Mouse (Mus musculus): ENCODE results near the gene Meiob. TPM values are rescaled to one million over a fixed set of nuclear protein-coding genes. Genes with fewer than 3 reads are reported as not detected.

Meiob gene
- polyA plus RNA-seq, 1 experiment from 2014 or later, result 0.11 TPM

- Histone ChIP-seq H3K4me3 (ENCODE audit: low read length) (no peak overlapping the region), H3K9me3 (ENCODE audit: low read length) (no peaks in the 10 kb centered on the region), H3K27me3 (ENCODE audit: insufficient read depth, low read length) (no peaks in the 10 kb centered on the region), H3K9ac (replicated peaks; ENCODE audit: low read length) (no peak overlapping the region), H3K36me3 (ENCODE audit: insufficient read depth, low read length) (peaks cover 22% of the 10 kb centered on the region), H3K4me2 (replicated peaks; ENCODE audit: low read depth, low read length) (no peak overlapping the region), H3K4me1 (ENCODE audit: insufficient read depth, low read length) (no peaks in the 10 kb centered on the region), H3K27ac (ENCODE audit: low read length) (no peak overlapping the region)
- 89% methylated on average over 3 of the region's 3 CpGs for WGBS
- no peak for ATAC-seq (ENCODE audit: low FRiP score, low TSS enrichment)
These were observed 57.7 kb downstream of the Meiob start for GRCm38 (mm10) chr17:24861785-24862184.

- 92% methylated on average over 8 of the region's 8 CpGs for WGBS
- no peaks in the 10 kb centered on the region for H3K9me3 ChIP-seq (ENCODE audit: low read length)
- no peak within 1 kb of the TSS for H3K27ac ChIP-seq (ENCODE audit: low read length)
- no peak within 1 kb of the TSS for H3K4me2 ChIP-seq (replicated peaks; ENCODE audit: low read depth, low read length)
- H3K4me3 ChIP-seq (ENCODE audit: low read length), result no peak within 1 kb of the TSS
- H3K36me3 ChIP-seq (ENCODE audit: insufficient read depth, low read length), result peaks cover 17% of the 10 kb centered on the region
- ATAC-seq (ENCODE audit: low FRiP score, low TSS enrichment), result no peak
- H3K9ac ChIP-seq (replicated peaks; ENCODE audit: low read length), result no peak within 1 kb of the TSS
- H3K27me3 ChIP-seq (ENCODE audit: insufficient read depth, low read length), result no peaks in the 10 kb centered on the region
- H3K4me1 ChIP-seq (ENCODE audit: insufficient read depth, low read length), result no peaks in the 10 kb centered on the region
These were observed 61.7 kb downstream of the Meiob start, which contains the start of gene Igfals for GRCm38 (mm10) chr17:24865776-24866175. Gene Igfals, plus strand, starts transcription at chr17:24865997.

- H3K27ac ChIP-seq (ENCODE audit: low read length), result no peak overlapping the region
- WGBS, result 92% methylated on average over 10 of the region's 10 CpGs
These were observed 63.8 kb downstream of the Meiob start for GRCm38 (mm10) chr17:24867914-24868313.

GRCm38 (mm10) chr17:24873695-24874404 is 69.8 kb downstream of the Meiob start:
- Histone ChIP-seq H3K27ac (ENCODE audit: low read length) (no peak overlapping the region), H3K4me2 (replicated peaks; ENCODE audit: low read depth, low read length) (no peak overlapping the region), H3K36me3 (ENCODE audit: insufficient read depth, low read length) (no peaks in the 10 kb centered on the region), H3K27me3 (ENCODE audit: insufficient read depth, low read length) (no peaks in the 10 kb centered on the region), H3K4me3 (ENCODE audit: low read length) (no peak overlapping the region), H3K9me3 (ENCODE audit: low read length) (no peaks in the 10 kb centered on the region), H3K9ac (replicated peaks; ENCODE audit: low read length) (no peak overlapping the region), H3K4me1 (ENCODE audit: insufficient read depth, low read length) (no peaks in the 10 kb centered on the region)
- WGBS, result 50% methylated on average over 4 of the region's 4 CpGs
- ATAC-seq (ENCODE audit: low FRiP score, low TSS enrichment), result no peak

More at GRCm38 (mm10) chr17:24867914-24868313, 63.8 kb downstream of the Meiob start:
- Histone ChIP-seq H3K27me3 (ENCODE audit: insufficient read depth, low read length) (no peaks in the 10 kb centered on the region), H3K4me1 (ENCODE audit: insufficient read depth, low read length) (no peaks in the 10 kb centered on the region), H3K4me2 (replicated peaks; ENCODE audit: low read depth, low read length) (no peak overlapping the region), H3K36me3 (ENCODE audit: insufficient read depth, low read length) (peaks cover 7% of the 10 kb centered on the region; the same call in 1 of the 2 replicates), H3K9me3 (ENCODE audit: low read length) (no peaks in the 10 kb centered on the region), H3K9ac (replicated peaks; ENCODE audit: low read length) (no peak overlapping the region), H3K4me3 (ENCODE audit: low read length) (no peak overlapping the region)
- ATAC-seq (ENCODE audit: low FRiP score, low TSS enrichment), result no peak

- WGBS, result 52% methylated on average over 1 of the region's 1 CpGs
- no peak for ATAC-seq (ENCODE audit: low FRiP score, low TSS enrichment)
- H3K4me2 ChIP-seq (replicated peaks; ENCODE audit: low read depth, low read length), result no peak overlapping the region
- H3K27me3 ChIP-seq (ENCODE audit: insufficient read depth, low read length), result no peaks in the 10 kb centered on the region
- H3K4me3 ChIP-seq (ENCODE audit: low read length), result no peak overlapping the region
- no peaks in the 10 kb centered on the region for H3K9me3 ChIP-seq (ENCODE audit: low read length)
- no peaks in the 10 kb centered on the region for H3K36me3 ChIP-seq (ENCODE audit: insufficient read depth, low read length)
- no peak overlapping the region for H3K9ac ChIP-seq (replicated peaks; ENCODE audit: low read length)
- H3K27ac ChIP-seq (ENCODE audit: low read length), result no peak overlapping the region
- no peaks in the 10 kb centered on the region for H3K4me1 ChIP-seq (ENCODE audit: insufficient read depth, low read length)
These were observed 70.3 kb downstream of the Meiob start for GRCm38 (mm10) chr17:24874405-24874745.

GRCm38 (mm10) chr17:24874989-24875388 is 70.9 kb downstream of the Meiob start:
- 78% methylated on average over 8 of the region's 8 CpGs for WGBS
- Histone ChIP-seq H3K4me2 (replicated peaks; ENCODE audit: low read depth, low read length) (no peak overlapping the region), H3K9ac (replicated peaks; ENCODE audit: low read length) (no peak overlapping the region), H3K27ac (ENCODE audit: low read length) (no peak overlapping the region), H3K4me1 (ENCODE audit: insufficient read depth, low read length) (no peaks in the 10 kb centered on the region), H3K9me3 (ENCODE audit: low read length) (no peaks in the 10 kb centered on the region), H3K4me3 (ENCODE audit: low read length) (no peak overlapping the region), H3K27me3 (ENCODE audit: insufficient read depth, low read length) (no peaks in the 10 kb centered on the region), H3K36me3 (ENCODE audit: insufficient read depth, low read length) (no peaks in the 10 kb centered on the region)
- no peak for ATAC-seq (ENCODE audit: low FRiP score, low TSS enrichment)

- Histone ChIP-seq H3K9me3 (ENCODE audit: low read length) (no peaks in the 10 kb centered on the region), H3K4me2 (replicated peaks; ENCODE audit: low read depth, low read length) (no peak overlapping the region), H3K4me3 (ENCODE audit: low read length) (no peak overlapping the region), H3K27me3 (ENCODE audit: insufficient read depth, low read length) (no peaks in the 10 kb centered on the region), H3K9ac (replicated peaks; ENCODE audit: low read length) (peak overlapping the region; percentile 43; the same call in 1 of the 2 replicates), H3K4me1 (ENCODE audit: insufficient read depth, low read length) (no peaks in the 10 kb centered on the region), H3K27ac (ENCODE audit: low read length) (peak overlapping the region; percentile 54), H3K36me3 (ENCODE audit: insufficient read depth, low read length) (no peaks in the 10 kb centered on the region)
- 56% methylated on average over 10 of the region's 10 CpGs for WGBS
- ATAC-seq (ENCODE audit: low FRiP score, low TSS enrichment), result peak; percentile 52; the same call in 1 of the 2 replicates
These were observed 73.4 kb downstream of the Meiob start for GRCm38 (mm10) chr17:24877336-24878116.

GRCm38 (mm10) chr17:24878117-24878397 is 74.0 kb downstream of the Meiob start:
- H3K27ac ChIP-seq (ENCODE audit: low read length), result peak overlapping the region; percentile 54
- no peak overlapping the region for H3K4me3 ChIP-seq (ENCODE audit: low read length)
- H3K36me3 ChIP-seq (ENCODE audit: insufficient read depth, low read length), result 0 out of 2 replicates have a peak, but pooled peaks cover 3% of the 10 kb centered on the region
- peak overlapping the region; percentile 43; the same call in 1 of the 2 replicates for H3K9ac ChIP-seq (replicated peaks; ENCODE audit: low read length)
- H3K27me3 ChIP-seq (ENCODE audit: insufficient read depth, low read length), result no peaks in the 10 kb centered on the region
- H3K4me2 ChIP-seq (replicated peaks; ENCODE audit: low read depth, low read length), result no peak overlapping the region
- H3K4me1 ChIP-seq (ENCODE audit: insufficient read depth, low read length), result no peaks in the 10 kb centered on the region
- no peak for ATAC-seq (ENCODE audit: low FRiP score, low TSS enrichment)
- WGBS, result 26% methylated on average over 5 of the region's 5 CpGs
- H3K9me3 ChIP-seq (ENCODE audit: low read length), result no peaks in the 10 kb centered on the region

GRCm38 (mm10) chr17:24878531-24878930 is 74.4 kb downstream of the Meiob start:
- H3K27ac ChIP-seq (ENCODE audit: low read length), result no peak overlapping the region
- WGBS, result 70% methylated on average over 8 of the region's 8 CpGs
- 0 out of 2 replicates have a peak, but pooled peaks cover 3% of the 10 kb centered on the region for H3K36me3 ChIP-seq (ENCODE audit: insufficient read depth, low read length)
- H3K9me3 ChIP-seq (ENCODE audit: low read length), result no peaks in the 10 kb centered on the region
- H3K27me3 ChIP-seq (ENCODE audit: insufficient read depth, low read length), result no peaks in the 10 kb centered on the region
- no peak overlapping the region for H3K4me2 ChIP-seq (replicated peaks; ENCODE audit: low read depth, low read length)
- no peak overlapping the region for H3K4me3 ChIP-seq (ENCODE audit: low read length)
- ATAC-seq (ENCODE audit: low FRiP score, low TSS enrichment), result no peak
- H3K9ac ChIP-seq (replicated peaks; ENCODE audit: low read length), result peak overlapping the region; percentile 43; the same call in 1 of the 2 replicates
- no peaks in the 10 kb centered on the region for H3K4me1 ChIP-seq (ENCODE audit: insufficient read depth, low read length)
